Mouse (Mus musculus) liver, postnatal 0 days (tissue): ENCODE measurements around the gene Ncoa7.

Experiments
- CTCF ChIP-seq: sonication (generic); IDR thresholded peaks from 2 replicates; pipeline ENCODE4 v1.5.1; 2016; ENCODE audit warnings: antibody characterized with exemption, low read depth
- EP300 ChIP-seq: IDR thresholded peaks from 2 replicates; pipeline ENCODE4 v1.6.1; 2016; ENCODE audit warnings: antibody characterized with exemption, low read depth, mild to moderate bottlenecking

- no peak for TF ChIP-seq CTCF
- no peak for TF ChIP-seq EP300
These were observed 80.1 kb downstream of the Ncoa7 start for GRCm38 (mm10) chr10:30723014-30723413.
